Mouse (Mus musculus) limb, embryonic 15.5 days (tissue): ENCODE results near the gene Tmem38a. TPM values are rescaled to one million over a fixed set of nuclear protein-coding genes. Genes with fewer than 3 reads are reported as not detected.
A peak's percentile ranks its signal among the peaks of the same experiment; 100 is the strongest.

Experiments
- ATAC-seq: fragments of 200-750 bp; cut with Nextera tagmentation; 2 replicates; pipeline ENCODE4 v1.8.0; 2017; ENCODE audit warnings: low read depth, moderate TSS enrichment; ENCODE audit not compliant: insufficient number of reproducible peaks, low FRiP score, low TSS enrichment
- H3K27ac ChIP-seq: fragments of 300-500 bp; sonication (generic); 2 replicates; pipeline ENCODE4 v1.5.1; 2015; ENCODE audit warnings: moderate library complexity, mild to moderate bottlenecking, inconsistent platforms
- H3K27me3 ChIP-seq: fragments of 300-500 bp; sonication (generic); 2 replicates; pipeline ENCODE4 v1.6.1; 2015; ENCODE audit warnings: inconsistent platforms
- H3K36me3 ChIP-seq: fragments of 300-500 bp; sonication (generic); 2 replicates; pipeline ENCODE4 v1.6.1; 2015; ENCODE audit warnings: inconsistent platforms
- H3K4me1 ChIP-seq: fragments of 300-500 bp; sonication (generic); 2 replicates; pipeline ENCODE4 v1.6.1; 2015; ENCODE audit warnings: inconsistent platforms
- H3K4me2 ChIP-seq: fragments of 300-500 bp; sonication (generic); 2 replicates; pipeline ENCODE4 v1.6.1; 2015; ENCODE audit warnings: mild to moderate bottlenecking, inconsistent platforms
- H3K4me3 ChIP-seq: fragments of 300-500 bp; sonication (generic); 2 replicates; pipeline ENCODE4 v1.5.1; 2015; ENCODE audit warnings: mild to moderate bottlenecking, inconsistent platforms
- H3K9ac ChIP-seq: fragments of 300-500 bp; sonication (generic); 2 replicates; pipeline ENCODE4 v1.6.1; 2015; ENCODE audit warnings: inconsistent platforms
- H3K9me3 ChIP-seq: fragments of 300-500 bp; sonication (generic); 2 replicates; pipeline ENCODE4 v1.6.1; 2016; ENCODE audit warnings: inconsistent platforms
- WGBS: fragments of 180-500 bp; shearing (Covaris S2); methylation state at CpG from one replicate; pipeline ENCODE4 v1.1.7; 2015; 5-methylcytosine and 5-hydroxymethylcytosine counted together
- polyA plus RNA-seq: library from polyadenylated mRNA; unstranded; fragments of >200 nt; fragmentation: Nextera tagmentation; extraction: Ambion mirVana; gene quantifications from 2 replicates; pipeline ENCODE4 v1.2.1, GENCODE M21; 2015

Gene Tmem38a
- polyA plus RNA-seq, 1 experiment from 2014 or later: 31.8 TPM

GRCm38 (mm10) chr8:72565970-72566369 lies 5.9 kb upstream of the Tmem38a start:
- ATAC-seq: no peak
- H3K27ac ChIP-seq: no peak overlapping the region
- no peak overlapping the region for H3K4me2 ChIP-seq
- no peak overlapping the region for H3K9ac ChIP-seq
- H3K4me1 ChIP-seq: peaks cover 11% of the 10 kb centered on the region
- H3K9me3 ChIP-seq: no peaks in the 10 kb centered on the region
- H3K36me3 ChIP-seq: peaks cover 60% of the 10 kb centered on the region
- no peak overlapping the region for H3K4me3 ChIP-seq
- 99% methylated on average over 2 of the region's 2 CpGs for WGBS
- no peaks in the 10 kb centered on the region for H3K27me3 ChIP-seq

GRCm38 (mm10) chr8:72570633-72571610 lies 933 bp upstream of the Tmem38a start, which contains the start of gene Smim7:
Gene Smim7, minus strand, starts transcription at chr8:72571088.
- peak within 1 kb of the TSS; percentile 90 for H3K4me2 ChIP-seq
- no peaks in the 10 kb centered on the region for H3K9me3 ChIP-seq
- H3K9ac ChIP-seq: peak within 1 kb of the TSS; percentile 57
- H3K27me3 ChIP-seq: no peaks in the 10 kb centered on the region
- WGBS: under 1% methylated on average over 52 of the region's 52 CpGs
- peaks cover 37% of the 10 kb centered on the region for H3K36me3 ChIP-seq
- ATAC-seq: peak; percentile 98
- H3K4me1 ChIP-seq: peaks cover 20% of the 10 kb centered on the region
- H3K27ac ChIP-seq: peak within 1 kb of the TSS; percentile 97
- peak within 1 kb of the TSS; percentile 69 for H3K4me3 ChIP-seq

- 0 out of 2 replicates have a peak overlapping the region, but pooled peaks have one; percentile 97 for H3K27ac ChIP-seq
- peaks cover 21% of the 10 kb centered on the region for H3K36me3 ChIP-seq
- no peaks in the 10 kb centered on the region for H3K9me3 ChIP-seq
- H3K27me3 ChIP-seq: no peaks in the 10 kb centered on the region
- peak overlapping the region; percentile 69 for H3K4me3 ChIP-seq
- no peak for ATAC-seq
- WGBS: 3% methylated on average over 10 of the region's 10 CpGs
- H3K4me2 ChIP-seq: peak overlapping the region; percentile 90
- peak overlapping the region; percentile 57 for H3K9ac ChIP-seq
- peaks cover 20% of the 10 kb centered on the region for H3K4me1 ChIP-seq
Measured at GRCm38 (mm10) chr8:72572507-72572906, 652 bp downstream of the Tmem38a start.

GRCm38 (mm10) chr8:72573450-72573849 lies 1.6 kb downstream of the Tmem38a start:
- H3K4me2 ChIP-seq: no peak overlapping the region
- WGBS: 64% methylated on average over 6 of the region's 6 CpGs
- peaks cover 20% of the 10 kb centered on the region for H3K4me1 ChIP-seq
- no peak overlapping the region for H3K4me3 ChIP-seq
- no peaks in the 10 kb centered on the region for H3K27me3 ChIP-seq
- peaks cover 11% of the 10 kb centered on the region for H3K36me3 ChIP-seq
- H3K27ac ChIP-seq: no peak overlapping the region
- no peaks in the 10 kb centered on the region for H3K9me3 ChIP-seq
- no peak for ATAC-seq
- H3K9ac ChIP-seq: no peak overlapping the region

- ATAC-seq: no peak
- no peaks in the 10 kb centered on the region for H3K27me3 ChIP-seq
- H3K4me2 ChIP-seq: no peak overlapping the region
- no peak overlapping the region for H3K4me3 ChIP-seq
- H3K4me1 ChIP-seq: peaks cover 10% of the 10 kb centered on the region
- H3K27ac ChIP-seq: no peak overlapping the region
- H3K9ac ChIP-seq: no peak overlapping the region
- WGBS: 93% methylated on average over 6 of the region's 6 CpGs
- no peaks in the 10 kb centered on the region for H3K36me3 ChIP-seq
- no peaks in the 10 kb centered on the region for H3K9me3 ChIP-seq
Measured at GRCm38 (mm10) chr8:72575915-72576314, 4.1 kb downstream of the Tmem38a start.

- H3K4me3 ChIP-seq: no peak overlapping the region
- H3K4me2 ChIP-seq: no peak overlapping the region
- H3K27ac ChIP-seq: no peak overlapping the region
- H3K36me3 ChIP-seq: no peaks in the 10 kb centered on the region
- peaks cover 7% of the 10 kb centered on the region for H3K4me1 ChIP-seq
- 71% methylated on average over 3 of the region's 3 CpGs for WGBS
- H3K9ac ChIP-seq: no peak overlapping the region
- no peaks in the 10 kb centered on the region for H3K9me3 ChIP-seq
- no peak for ATAC-seq
- no peaks in the 10 kb centered on the region for H3K27me3 ChIP-seq
Measured at GRCm38 (mm10) chr8:72577266-72577665, 5.4 kb downstream of the Tmem38a start.

GRCm38 (mm10) chr8:72577941-72578340 lies 6.1 kb downstream of the Tmem38a start:
- no peak for ATAC-seq
- peaks cover under 1% of the 10 kb centered on the region for H3K4me1 ChIP-seq
- H3K9me3 ChIP-seq: no peaks in the 10 kb centered on the region
- no peaks in the 10 kb centered on the region for H3K27me3 ChIP-seq
- no peak overlapping the region for H3K27ac ChIP-seq
- no peaks in the 10 kb centered on the region for H3K36me3 ChIP-seq
- H3K4me2 ChIP-seq: no peak overlapping the region
- H3K4me3 ChIP-seq: no peak overlapping the region
- 76% methylated on average over 1 of the region's 1 CpGs for WGBS
- no peak overlapping the region for H3K9ac ChIP-seq

GRCm38 (mm10) chr8:72579374-72579773 lies 7.5 kb downstream of the Tmem38a start:
- no peak overlapping the region for H3K27ac ChIP-seq
- H3K27me3 ChIP-seq: no peaks in the 10 kb centered on the region
- H3K9ac ChIP-seq: no peak overlapping the region
- no peak for ATAC-seq
- no peak overlapping the region for H3K4me2 ChIP-seq
- H3K9me3 ChIP-seq: no peaks in the 10 kb centered on the region
- no peaks in the 10 kb centered on the region for H3K36me3 ChIP-seq
- no peak overlapping the region for H3K4me3 ChIP-seq
- 62% methylated on average over 9 of the region's 9 CpGs for WGBS
- H3K4me1 ChIP-seq: no peaks in the 10 kb centered on the region; the same call in 1 of the 2 replicates

GRCm38 (mm10) chr8:72583056-72583771 lies 11.4 kb downstream of the Tmem38a start:
- Histone ChIP-seq H3K27me3 (no peaks in the 10 kb centered on the region), H3K9ac (no peak overlapping the region), H3K9me3 (no peaks in the 10 kb centered on the region), H3K4me3 (no peak overlapping the region), H3K4me2 (no peak overlapping the region), H3K36me3 (no peaks in the 10 kb centered on the region), H3K27ac (no peak overlapping the region), H3K4me1 (peaks cover 5% of the 10 kb centered on the region; the same call in 1 of the 2 replicates)
- 77% methylated on average over 7 of the region's 7 CpGs for WGBS
- no peak for ATAC-seq

GRCm38 (mm10) chr8:72584390-72584789 lies 12.5 kb downstream of the Tmem38a start:
- H3K27ac ChIP-seq: no peak overlapping the region
- H3K4me2 ChIP-seq: no peak overlapping the region
- H3K27me3 ChIP-seq: no peaks in the 10 kb centered on the region
- no peak for ATAC-seq
- no peak overlapping the region for H3K4me3 ChIP-seq
- 74% methylated on average over 6 of the region's 6 CpGs for WGBS
- no peak overlapping the region for H3K9ac ChIP-seq
- H3K9me3 ChIP-seq: no peaks in the 10 kb centered on the region
- H3K36me3 ChIP-seq: no peaks in the 10 kb centered on the region
- H3K4me1 ChIP-seq: peaks cover 10% of the 10 kb centered on the region; the same call in 1 of the 2 replicates

- no peaks in the 10 kb centered on the region for H3K36me3 ChIP-seq
- no peak overlapping the region for H3K4me2 ChIP-seq
- H3K27me3 ChIP-seq: no peaks in the 10 kb centered on the region
- peaks cover 13% of the 10 kb centered on the region; the same call in 1 of the 2 replicates for H3K4me1 ChIP-seq
- H3K9me3 ChIP-seq: no peaks in the 10 kb centered on the region
- H3K4me3 ChIP-seq: no peak overlapping the region
- ATAC-seq: no peak
- no peak overlapping the region for H3K9ac ChIP-seq
- WGBS: 64% methylated on average over 6 of the region's 6 CpGs
- no peak overlapping the region for H3K27ac ChIP-seq
Measured at GRCm38 (mm10) chr8:72587806-72588205, 16.0 kb downstream of the Tmem38a start.

GRCm38 (mm10) chr8:72588865-72589264 lies 17.0 kb downstream of the Tmem38a start:
- no peak for ATAC-seq
- peaks cover 13% of the 10 kb centered on the region; the same call in 1 of the 2 replicates for H3K4me1 ChIP-seq
- WGBS: 80% methylated on average over 10 of the region's 10 CpGs
- H3K9ac ChIP-seq: no peak overlapping the region
- H3K27ac ChIP-seq: no peak overlapping the region
- H3K36me3 ChIP-seq: no peaks in the 10 kb centered on the region
- H3K4me3 ChIP-seq: no peak overlapping the region
- no peaks in the 10 kb centered on the region for H3K9me3 ChIP-seq
- no peak overlapping the region for H3K4me2 ChIP-seq
- H3K27me3 ChIP-seq: no peaks in the 10 kb centered on the region
